Comparison of ENCODE assay signal across 7 mouse cellular contexts in genomic region chr1:181211920-181212633, GRCm38 (mm10). TPM values are rescaled to one million over a fixed set of nuclear protein-coding genes. Genes with fewer than 3 reads are reported as not detected.
DNase-seq lines count a peak whose midpoint lies in the region; ATAC-seq lines count a peak whose summit lies in the region.

TSS of gene Wdr26 (minus strand) at chr1:181212001.

- peak within 1 kb of the TSS; percentile 94 for H3K27ac ChIP-seq in intestine, embryonic 15.5 days
- peak within 1 kb of the TSS; percentile 98 for H3K27ac ChIP-seq in midbrain, embryonic 10.5 days (replicated peaks)

- peak; percentile 72 to 76 for DNase-seq in adrenal gland, adult 18-20 months (ENCODE audit: low spot score in 2 of 2)
- DNase-seq in embryo, embryonic 10.5 days (ENCODE audit: low spot score): peak; percentile 94
- DNase-seq in gastrocnemius, postnatal 36 days: peak; percentile 63 to 75
- DNase-seq in left cerebral cortex, postnatal 25 days (ENCODE audit: low spot score in 2 of 2): peak; percentile 86 to 91
- peak; percentile 91 for DNase-seq in midbrain, embryonic 10.5 days (ENCODE audit: low spot score)
- peak; percentile 73 for DNase-seq in right cerebral cortex, postnatal 4 days

- H3K36me3 ChIP-seq in intestine, embryonic 15.5 days: no peaks in the 10 kb centered on the region
- peaks cover 19% of the 10 kb centered on the region for H3K36me3 ChIP-seq in midbrain, embryonic 10.5 days

- peaks cover 5% of the 10 kb centered on the region; the same call in 1 of the 2 replicates for H3K4me1 ChIP-seq in intestine, embryonic 15.5 days (replicated peaks)
- H3K4me1 ChIP-seq in midbrain, embryonic 10.5 days: peaks cover 37% of the 10 kb centered on the region

- H3K4me2 ChIP-seq in intestine, embryonic 15.5 days (replicated peaks): peak within 1 kb of the TSS; percentile 89

- under 1% methylated on average over 51 of the region's 54 CpGs for WGBS in intestine, embryonic 15.5 days
- WGBS in midbrain, embryonic 10.5 days: 1% methylated on average over 53 of the region's 54 CpGs

- H3K9ac ChIP-seq in intestine, embryonic 15.5 days: peak within 1 kb of the TSS; percentile 95

- no peaks in the 10 kb centered on the region for H3K27me3 ChIP-seq in intestine, embryonic 15.5 days (replicated peaks)
- no peaks in the 10 kb centered on the region for H3K27me3 ChIP-seq in midbrain, embryonic 10.5 days (ENCODE audit: low read depth, poor library complexity, severe bottlenecking)

- no peaks in the 10 kb centered on the region for H3K9me3 ChIP-seq in intestine, embryonic 15.5 days
- no peaks in the 10 kb centered on the region for H3K9me3 ChIP-seq in midbrain, embryonic 10.5 days (replicated peaks)

- intact Hi-C loops in gastrocnemius, postnatal 36 days (cut with DNase I): loop anchor here (5.0 kb wide), 2 partner anchors 45 to 70 kb away; partner anchors contain the start of genes Cnih4 and Nvl
- intact Hi-C loops in left cerebral cortex, postnatal 25 days (cut with DNase I): no loop called here

- ATAC-seq in intestine, embryonic 15.5 days: peak; percentile 95

- peak within 1 kb of the TSS; percentile 96 for H3K4me3 ChIP-seq in intestine, embryonic 15.5 days (replicated peaks)
- peak within 1 kb of the TSS; percentile 75 for H3K4me3 ChIP-seq in midbrain, embryonic 10.5 days

RNA-seq across cellular contexts. Expression of gene Wdr26, which starts in this region (rescaled TPM):
- 100 to 1,000 TPM; 117 to 139 TPM for total RNA-seq in adrenal gland, adult 18-20 months (2021)
- total RNA-seq in gastrocnemius, postnatal 36 days (2021): 100 to 1,000 TPM in 1 of 2 experiments, 10 to 100 TPM in 1; 96.7 to 105 TPM
- 30.2 and 33.0 TPM in 2 replicates for polyA plus RNA-seq in intestine, embryonic 15.5 days (2015; fragmentation: Nextera tagmentation; extraction: Ambion mirVana)
- total RNA-seq in left cerebral cortex, postnatal 25 days (2021): 100 to 1,000 TPM; 106 to 119 TPM
- 29.8 and 33.8 TPM in 2 replicates for polyA plus RNA-seq in midbrain, embryonic 10.5 days (2016; fragmentation: Nextera tagmentation; extraction: Ambion mirVana)

Comparison
In these comparisons a context has a peak if more than half of its experiments do, and no peak if none do; other contexts are left out.
1. Peak in every context shown above with its lines: DNase-seq, ATAC-seq, H3K4me3 ChIP-seq and H3K27ac ChIP-seq.